Mouse (Mus musculus): ENCODE measurements around the gene Th. TPM values are rescaled to one million over a fixed set of nuclear protein-coding genes. Genes with fewer than 3 reads are reported as not detected.
A peak's percentile ranks its signal among the peaks of the same experiment; 100 is the strongest.

Gene Th
- polyA plus RNA-seq, 1 experiment: 14.8 TPM

DNA sequence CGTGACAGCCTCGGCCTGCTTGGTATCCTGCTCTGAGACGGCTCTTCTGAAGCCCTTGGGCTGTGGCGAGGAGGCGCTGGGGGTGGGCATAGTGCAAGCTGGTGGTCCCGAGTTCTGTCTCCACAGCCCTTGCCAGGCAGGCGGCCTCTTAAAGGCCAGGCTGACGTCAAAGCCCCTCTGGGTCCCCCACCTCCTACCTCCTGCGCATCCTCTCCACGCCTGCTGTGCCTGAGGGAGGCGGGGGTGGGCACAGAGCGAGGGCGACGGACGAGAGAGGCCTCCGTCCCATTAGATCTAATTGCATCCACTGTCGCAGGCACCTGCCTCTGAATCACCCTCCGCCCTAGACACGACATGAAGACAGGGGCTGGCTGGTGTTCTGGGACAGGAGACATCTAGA is 31.1 kb downstream of the Th start:
- TF ChIP-seq POLR2A (IDR thresholded peaks at IDR 0.05; ENCODE audit: borderline replicate concordance, extremely low read depth, insufficient read depth, insufficient read length, poor library complexity, severe bottlenecking): no peak
- TF ChIP-seq CTCF (IDR thresholded peaks at IDR 0.05; ENCODE audit: borderline replicate concordance, extremely low read depth, insufficient read depth, insufficient read length): no peak
- DNase-seq (ENCODE audit: low read depth): peak; percentile 26

DNA sequence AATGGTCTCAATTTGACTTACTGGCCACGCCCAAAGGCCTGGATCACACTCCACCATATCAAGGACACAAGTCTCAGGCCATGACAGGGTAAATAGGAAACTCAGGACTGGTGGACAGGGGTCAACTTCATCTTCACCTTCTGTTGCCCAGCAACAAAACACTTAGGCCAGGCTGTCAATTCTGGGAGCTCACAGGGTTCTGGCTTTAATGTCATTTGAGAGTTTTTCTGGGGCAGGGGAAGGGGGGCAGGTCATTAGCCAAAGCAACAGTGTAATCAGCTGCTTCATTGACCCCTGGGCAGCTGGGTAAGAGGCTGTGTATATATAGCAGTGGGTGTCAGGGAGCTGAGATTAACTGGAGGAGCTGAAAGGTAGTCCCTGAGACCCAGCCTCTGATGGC is 33.5 kb downstream of the Th start:
- DNase-seq (ENCODE audit: low read depth): no peak
- no peak for TF ChIP-seq POLR2A (IDR thresholded peaks at IDR 0.05; ENCODE audit: borderline replicate concordance, extremely low read depth, insufficient read depth, insufficient read length, poor library complexity, severe bottlenecking)

DNA sequence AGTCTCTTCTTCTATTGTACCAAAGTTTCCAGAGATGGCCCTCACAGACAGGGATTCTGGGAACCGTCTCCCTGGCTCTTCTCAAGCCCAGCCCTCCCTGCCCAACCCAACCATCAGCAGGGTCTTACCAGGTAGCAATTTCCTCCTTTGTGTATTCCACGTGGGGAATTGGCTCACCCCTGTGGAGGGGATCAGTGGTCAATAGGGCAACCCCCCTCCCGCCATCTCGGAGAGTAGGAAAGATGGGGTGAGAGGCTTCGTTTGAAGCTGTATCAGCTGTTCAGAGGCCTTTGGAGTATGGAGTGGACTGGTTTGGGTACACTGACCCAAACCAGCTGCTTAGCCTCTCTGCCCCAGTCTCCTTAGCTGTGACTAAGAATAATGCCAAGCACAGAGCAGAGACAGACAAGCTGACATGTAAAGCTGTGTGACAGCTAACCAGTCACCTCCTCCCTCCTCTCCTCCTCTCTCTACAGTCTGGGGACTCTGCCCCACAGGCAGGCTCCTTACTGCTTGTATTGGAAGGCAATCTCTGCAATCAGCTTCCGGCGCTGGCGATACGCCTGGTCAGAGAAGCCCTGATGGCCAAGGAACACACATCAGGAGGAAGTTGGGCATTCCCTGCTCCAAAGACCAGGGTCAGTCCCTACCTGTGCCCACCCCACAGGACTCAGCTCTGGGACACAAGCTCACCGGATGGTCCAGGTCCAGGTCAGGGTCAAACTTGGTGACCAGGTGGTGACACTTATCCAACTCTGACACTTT is 34.8 kb downstream of the Th start:
- no peak for DNase-seq (ENCODE audit: low read depth)
- TF ChIP-seq CTCF (IDR thresholded peaks at IDR 0.05; ENCODE audit: borderline replicate concordance, extremely low read depth, insufficient read depth, insufficient read length): no peak
- TF ChIP-seq POLR2A (IDR thresholded peaks at IDR 0.05; ENCODE audit: borderline replicate concordance, extremely low read depth, insufficient read depth, insufficient read length, poor library complexity, severe bottlenecking): no peak

DNA sequence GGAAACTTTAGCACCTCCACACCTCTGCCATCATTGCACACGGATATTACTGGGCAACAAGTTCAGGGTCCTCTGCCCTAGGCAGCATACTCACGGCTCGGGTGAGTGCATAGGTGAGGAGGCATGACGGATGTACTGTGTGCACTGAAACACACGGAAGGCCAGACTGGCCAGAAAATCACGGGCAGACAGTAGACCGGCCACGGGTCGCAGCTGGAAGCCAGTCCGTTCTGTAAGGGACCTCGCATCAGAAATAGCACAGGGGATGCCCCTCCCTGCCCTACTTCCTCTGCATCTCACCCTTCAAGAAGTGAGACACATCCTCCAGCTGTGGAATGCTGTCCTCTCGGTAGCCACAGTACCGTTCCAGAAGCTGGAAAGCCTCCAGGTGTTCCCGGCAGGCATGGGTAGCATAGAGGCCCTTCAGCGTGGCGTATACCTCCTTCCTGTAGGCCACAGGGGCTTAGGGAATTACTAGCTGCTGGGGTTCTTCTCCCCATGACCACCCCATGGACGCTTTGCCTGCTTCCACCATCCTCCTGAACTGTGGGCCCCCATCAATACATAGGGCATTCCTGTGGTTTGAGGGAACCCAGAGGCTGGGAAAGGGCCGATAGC is 35.6 kb downstream of the Th start:
- no peak for TF ChIP-seq POLR2A (IDR thresholded peaks at IDR 0.05; ENCODE audit: borderline replicate concordance, extremely low read depth, insufficient read depth, insufficient read length, poor library complexity, severe bottlenecking)
- TF ChIP-seq CTCF (IDR thresholded peaks at IDR 0.05; ENCODE audit: borderline replicate concordance, extremely low read depth, insufficient read depth, insufficient read length): no peak
- DNase-seq (ENCODE audit: low read depth): no peak

DNA sequence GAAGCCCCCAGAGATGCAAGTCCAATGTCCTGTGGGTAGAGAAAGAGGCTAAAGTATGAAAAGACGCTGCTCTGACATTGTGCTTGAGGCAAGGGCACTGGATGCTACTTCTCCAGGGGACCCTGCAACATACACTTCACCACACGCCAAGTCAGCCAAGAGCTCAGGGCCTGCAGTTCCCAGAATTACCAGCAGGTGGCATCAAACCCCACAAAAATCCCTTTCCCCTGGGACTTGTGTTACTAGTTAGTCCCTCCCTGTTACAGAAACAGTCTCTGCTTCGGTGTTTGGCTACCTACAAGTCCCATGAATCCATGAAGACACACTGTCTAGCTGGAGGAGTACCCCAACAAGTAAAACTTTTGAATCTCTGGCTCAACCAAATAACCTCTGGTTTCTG is 36.3 kb downstream of the Th start:
- TF ChIP-seq POLR2A (IDR thresholded peaks at IDR 0.05; ENCODE audit: borderline replicate concordance, extremely low read depth, insufficient read depth, insufficient read length, poor library complexity, severe bottlenecking) (no peak), CTCF (IDR thresholded peaks at IDR 0.05; ENCODE audit: borderline replicate concordance, extremely low read depth, insufficient read depth, insufficient read length) (peak; percentile 98)
- DNase-seq (ENCODE audit: low read depth): peak; percentile 94

DNA sequence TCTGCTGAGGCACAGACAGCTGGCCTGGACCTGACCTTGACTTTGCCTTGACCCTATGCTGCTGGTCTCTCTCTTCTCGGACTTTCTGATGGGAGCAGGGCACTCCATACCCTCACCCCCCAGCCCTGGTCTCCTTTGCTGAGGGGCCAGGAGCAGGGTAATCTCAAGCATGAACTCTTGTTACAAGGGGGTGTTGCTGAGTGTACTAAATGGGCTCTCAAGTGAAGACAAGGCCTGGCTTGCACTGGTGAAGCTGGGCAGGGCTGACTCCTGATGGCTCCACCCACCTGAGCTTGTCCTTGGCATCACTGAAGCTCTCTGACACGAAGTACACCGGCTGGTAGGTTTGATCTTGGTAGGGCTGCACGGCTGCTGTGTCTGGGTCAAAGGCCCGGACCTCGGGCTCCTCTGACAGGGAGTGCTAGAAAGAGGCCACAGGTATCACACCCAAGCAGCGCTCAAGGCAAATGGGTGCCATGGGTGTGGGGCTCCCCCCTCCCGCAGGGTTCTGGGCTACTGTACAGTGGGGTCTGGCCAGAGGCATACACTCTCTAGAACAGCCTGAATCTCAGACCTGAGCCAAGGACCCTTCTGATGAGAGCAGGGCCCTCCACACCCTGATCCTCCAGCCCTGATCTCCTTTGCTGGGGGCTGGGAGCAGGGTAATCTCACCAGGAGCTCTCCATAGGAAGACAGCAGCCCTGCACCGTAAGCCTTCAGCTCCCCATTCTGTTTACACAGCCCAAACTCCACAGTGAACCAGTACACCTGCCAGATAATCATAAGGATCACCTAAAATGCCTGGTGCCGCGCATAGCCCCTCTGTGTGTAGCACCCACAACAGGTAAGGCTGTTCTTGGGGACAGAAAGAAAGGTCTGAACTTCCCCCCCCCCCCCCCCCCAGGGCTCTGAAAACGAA is 36.9 kb downstream of the Th start:
- no peak for DNase-seq (ENCODE audit: low read depth)
- no peak for TF ChIP-seq CTCF (IDR thresholded peaks at IDR 0.05; ENCODE audit: borderline replicate concordance, extremely low read depth, insufficient read depth, insufficient read length)
- no peak for TF ChIP-seq POLR2A (IDR thresholded peaks at IDR 0.05; ENCODE audit: borderline replicate concordance, extremely low read depth, insufficient read depth, insufficient read length, poor library complexity, severe bottlenecking)

DNA sequence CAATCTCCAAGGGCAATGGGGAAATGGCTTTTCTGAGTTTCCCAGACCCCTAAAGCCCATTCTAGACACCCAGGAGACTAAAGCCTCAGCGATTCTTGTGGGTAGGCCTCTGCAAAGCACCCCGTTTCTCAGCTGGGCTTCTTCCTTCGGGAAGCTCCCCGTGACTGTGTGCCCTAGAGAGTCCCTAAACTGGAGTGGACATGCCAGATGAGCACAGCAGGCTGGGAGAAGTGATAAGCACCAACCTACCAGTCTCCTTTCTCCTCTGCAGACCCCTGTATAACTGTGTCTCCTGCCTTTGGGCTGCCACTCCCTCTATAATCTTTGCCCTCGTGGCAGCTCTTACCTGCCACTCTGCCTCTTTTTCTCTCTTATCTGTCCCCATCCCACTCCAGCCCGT is 37.6 kb downstream of the Th start:
- no peak for DNase-seq (ENCODE audit: low read depth)
- TF ChIP-seq POLR2A (IDR thresholded peaks at IDR 0.05; ENCODE audit: borderline replicate concordance, extremely low read depth, insufficient read depth, insufficient read length, poor library complexity, severe bottlenecking): no peak

DNA sequence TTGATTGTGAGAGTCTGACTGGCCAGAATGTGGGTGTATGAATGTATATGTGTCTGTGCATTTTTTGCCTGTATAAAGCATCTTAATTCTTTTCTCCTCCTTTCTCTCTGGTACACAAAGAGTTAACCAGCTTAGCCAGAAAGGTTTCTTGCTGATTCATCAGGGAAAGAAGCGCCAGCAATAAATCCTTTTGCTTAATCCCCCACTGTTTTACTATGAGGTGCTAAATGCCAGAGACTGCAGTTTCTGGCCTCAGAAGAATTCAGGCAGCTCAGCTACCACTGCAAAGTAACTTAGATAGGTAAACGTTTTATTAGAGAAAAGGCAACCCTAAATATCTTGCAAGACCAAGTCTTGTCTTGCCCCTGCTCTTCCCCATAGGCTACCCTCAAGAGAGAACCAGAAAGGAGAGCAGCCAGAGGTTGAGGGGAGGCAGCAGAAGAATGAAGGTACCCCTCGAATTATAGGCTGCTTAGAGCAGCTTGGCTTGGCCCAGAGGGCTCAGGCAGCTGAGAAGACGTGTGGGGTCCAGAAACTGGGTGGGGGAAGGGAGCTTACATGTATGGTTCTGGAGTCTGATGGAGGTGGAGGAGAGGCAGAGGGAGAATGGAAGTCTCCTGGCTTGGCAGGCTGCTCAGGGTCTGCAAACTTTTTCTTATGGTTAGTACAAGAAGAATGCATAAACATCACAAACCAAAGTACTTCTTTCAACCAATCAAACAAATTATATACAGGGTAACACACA is 61.3 kb downstream of the Th start:
- DNase-seq (ENCODE audit: low read depth): peak; percentile 27
- no peak for TF ChIP-seq POLR2A (IDR thresholded peaks at IDR 0.05; ENCODE audit: borderline replicate concordance, extremely low read depth, insufficient read depth, insufficient read length, poor library complexity, severe bottlenecking)
- no peak for TF ChIP-seq CTCF (IDR thresholded peaks at IDR 0.05; ENCODE audit: borderline replicate concordance, extremely low read depth, insufficient read depth, insufficient read length)

DNA sequence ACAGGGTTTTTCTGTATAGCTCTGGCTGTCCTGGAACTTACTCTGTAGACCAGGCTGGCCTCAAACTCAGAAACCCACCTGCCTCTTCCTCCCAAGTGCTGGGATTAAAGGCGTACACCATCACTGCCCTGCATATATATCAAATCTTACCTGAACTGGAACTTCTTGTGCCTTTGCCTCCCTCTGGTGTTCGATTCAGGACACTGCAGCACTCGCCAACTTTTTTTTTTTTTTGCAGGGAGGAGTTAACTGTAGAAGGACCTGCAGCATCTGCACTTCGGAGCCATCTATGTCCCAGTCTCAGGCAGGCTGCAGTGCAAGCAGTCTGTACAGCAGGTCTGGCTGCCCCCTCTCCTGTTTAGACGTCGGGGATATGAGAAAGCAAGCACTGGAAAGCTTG is 80.2 kb downstream of the Th start:
- TF ChIP-seq POLR2A (IDR thresholded peaks at IDR 0.05; ENCODE audit: borderline replicate concordance, extremely low read depth, insufficient read depth, insufficient read length, poor library complexity, severe bottlenecking) (no peak), CTCF (IDR thresholded peaks at IDR 0.05; ENCODE audit: borderline replicate concordance, extremely low read depth, insufficient read depth, insufficient read length) (peak; percentile 71; the same call in 1 of the 2 replicates)
- peak; percentile 64 for DNase-seq (ENCODE audit: low read depth)

Other genes with a start within 250 kb of the Th start
- 0.44 and 1.1 TPM in 2 replicates for gene Ins2, start 187.7 kb downstream of the Th start, polyA plus RNA-seq (2012; rRNA removed)
- gene Ascl2, start 38.1 kb upstream of the Th start, polyA plus RNA-seq (2012; rRNA removed): 0.72 and 0.98 TPM in 2 replicates
- 0.16 and 0.42 TPM in 2 replicates for gene Tspan32, start 73.9 kb upstream of the Th start, polyA plus RNA-seq (2012; rRNA removed)
- gene Cd81, start 121.6 kb upstream of the Th start, polyA plus RNA-seq (2012; rRNA removed): 210 and 278 TPM in 2 replicates
- 99.9 and 164 TPM in 2 replicates for gene Tssc4, start 138.1 kb upstream of the Th start, polyA plus RNA-seq (2012; rRNA removed)
- 2.8 and 3.1 TPM in 2 replicates for gene Trpm5, start 163.5 kb upstream of the Th start, polyA plus RNA-seq (2012; rRNA removed)
- gene Kcnq1, start 175.2 kb upstream of the Th start, polyA plus RNA-seq (2012; rRNA removed): 0.95 and 1.2 TPM in 2 replicates